Mouse (Mus musculus) CD4-positive helper T cell, adult 2 months (primary cell): ENCODE results near the gene Ccdc142.

Experiments
- DNase-seq: peaks from one replicate; pipeline ENCODE4 v3.0.0-alpha.2; 2012; ENCODE audit warnings: low read depth, missing footprints, low spot score

Gene Ccdc142

DNA sequence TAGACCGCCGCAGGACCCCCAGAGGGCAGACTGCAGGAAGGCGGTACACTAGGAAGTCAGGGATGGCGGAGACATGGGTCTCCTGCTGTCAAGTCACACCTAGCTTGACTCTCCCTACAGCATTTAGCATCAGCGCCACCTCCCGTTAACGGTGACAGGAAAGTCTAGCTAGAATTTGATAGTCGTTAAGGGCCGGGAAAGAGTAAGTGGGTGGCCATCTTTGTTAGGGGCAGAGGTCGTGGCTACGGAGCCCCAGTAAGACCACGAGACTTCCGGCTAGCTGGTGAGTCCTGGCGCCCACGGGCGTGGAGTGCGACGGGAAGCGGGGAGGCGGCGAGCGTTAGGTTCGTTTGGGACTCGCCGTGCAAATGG lies at the start of gene Ccdc142, which contains the start of gene Gm42688:
Ccdc142 (plus strand) TSS at position 286 of the 372 bp plus-strand sequence.
Gm42688 (plus strand) TSS at position 302 of the 372 bp plus-strand sequence.
- peak; percentile 92 for DNase-seq

DNA sequence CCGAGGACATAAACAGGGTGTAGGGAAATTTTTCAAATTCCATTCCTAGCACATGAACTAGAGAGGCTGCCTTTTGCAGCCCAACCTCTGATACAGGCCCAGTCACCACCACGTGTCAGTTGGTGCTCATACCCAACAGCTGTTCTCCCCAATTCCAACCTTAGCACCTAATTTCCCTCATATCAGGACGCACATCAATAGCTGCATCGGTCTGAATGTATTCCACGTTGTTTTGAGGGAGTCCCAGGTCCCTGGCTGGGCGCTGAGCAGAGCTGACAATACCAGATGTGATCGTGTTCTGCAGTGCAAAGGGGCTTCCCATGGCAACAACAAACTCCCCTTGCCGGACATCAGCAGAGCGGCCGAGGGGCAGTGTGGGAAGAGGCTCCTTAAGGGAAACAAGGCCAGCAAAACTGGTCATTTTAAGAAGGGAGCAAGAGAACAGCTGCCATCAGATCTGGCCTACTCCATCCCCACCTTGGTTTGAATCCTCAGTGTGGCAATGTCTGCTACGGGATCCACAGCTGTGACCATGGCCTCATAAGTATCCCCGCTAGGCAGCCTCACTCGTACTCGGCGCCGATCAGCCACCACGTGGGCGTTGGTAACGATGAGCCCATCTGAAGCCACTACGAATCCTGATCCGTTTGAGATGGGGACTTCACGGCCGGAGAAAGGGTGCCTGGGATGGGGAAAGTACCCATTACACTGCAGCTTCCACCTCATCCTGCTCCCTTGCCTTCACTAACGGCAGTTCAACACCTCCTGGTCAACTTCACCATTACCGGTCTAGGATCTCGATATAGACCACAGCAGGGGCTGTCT lies 48.1 kb upstream of the Ccdc142 start:
- peak; percentile 69 for DNase-seq

DNA sequence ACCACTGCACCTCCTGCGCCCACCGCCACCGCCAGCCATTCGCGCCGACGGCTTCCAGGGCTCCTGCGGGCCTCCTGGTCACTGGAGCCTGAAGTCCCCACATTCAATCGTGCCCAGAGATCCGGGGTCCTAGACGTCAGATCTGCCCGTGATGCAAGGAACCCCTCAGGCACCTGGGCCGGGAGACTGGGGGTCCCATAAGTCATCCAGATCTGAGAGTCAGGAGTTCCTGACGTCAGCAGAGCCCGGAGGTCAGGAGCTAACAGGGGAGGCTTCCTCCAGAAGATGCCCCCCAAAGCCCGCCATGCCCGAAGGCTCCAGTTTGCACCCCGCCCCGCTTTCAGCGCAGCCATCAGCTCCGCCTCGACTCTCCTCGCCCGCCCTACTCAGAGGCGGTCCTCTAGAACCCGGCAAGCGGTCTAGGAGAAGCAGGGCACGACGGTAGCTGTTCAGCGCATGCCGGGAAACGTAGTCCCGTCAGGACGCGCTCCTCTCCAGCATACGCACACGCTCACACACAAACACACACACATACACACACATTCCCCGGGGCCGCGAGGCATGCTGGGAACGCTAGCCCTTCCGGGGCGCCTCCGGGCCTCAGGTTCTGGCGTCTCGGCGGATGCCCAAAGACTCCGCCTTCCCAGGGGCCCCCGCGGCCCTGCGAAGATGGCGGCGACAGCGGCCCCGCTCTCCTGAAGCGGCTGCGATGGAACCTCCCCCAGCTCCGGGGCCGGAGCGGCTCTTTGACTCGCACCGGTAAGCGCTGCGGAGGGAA lies 47.1 kb upstream of the Ccdc142 start, which contains the start of gene Aup1:
Aup1 (plus strand) TSS at position 448 of the 778 bp plus-strand sequence.
- DNase-seq = peak; percentile 99

DNA sequence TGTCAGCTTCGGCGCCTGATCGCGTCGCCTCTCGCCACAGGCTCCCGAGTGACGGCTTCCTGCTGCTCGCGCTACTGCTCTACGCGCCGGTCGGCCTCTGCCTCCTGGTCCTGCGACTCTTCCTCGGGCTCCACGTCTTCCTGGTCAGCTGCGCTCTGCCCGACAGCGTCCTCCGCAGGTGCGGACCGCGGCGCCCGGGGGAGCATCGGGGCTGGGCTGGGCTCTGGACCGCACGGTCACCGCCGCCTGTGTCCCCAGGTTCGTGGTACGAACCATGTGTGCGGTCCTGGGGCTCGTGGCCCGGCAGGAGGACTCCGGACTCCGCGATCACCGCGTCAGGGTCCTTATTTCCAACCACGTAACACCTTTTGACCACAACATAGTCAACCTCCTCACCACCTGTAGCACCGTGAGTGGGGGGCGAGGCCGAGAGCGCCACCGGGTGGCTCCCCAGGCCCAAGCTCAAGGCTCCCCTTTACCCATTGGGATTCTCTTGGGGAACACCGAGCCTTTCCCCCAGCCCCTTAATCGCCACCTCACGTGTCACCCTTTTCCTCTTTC lies 46.5 kb upstream of the Ccdc142 start, which contains the start of gene Htra2:
Htra2 (minus strand) TSS at position 403 of the 561 bp plus-strand sequence.
- DNase-seq = peak; percentile 60

DNA sequence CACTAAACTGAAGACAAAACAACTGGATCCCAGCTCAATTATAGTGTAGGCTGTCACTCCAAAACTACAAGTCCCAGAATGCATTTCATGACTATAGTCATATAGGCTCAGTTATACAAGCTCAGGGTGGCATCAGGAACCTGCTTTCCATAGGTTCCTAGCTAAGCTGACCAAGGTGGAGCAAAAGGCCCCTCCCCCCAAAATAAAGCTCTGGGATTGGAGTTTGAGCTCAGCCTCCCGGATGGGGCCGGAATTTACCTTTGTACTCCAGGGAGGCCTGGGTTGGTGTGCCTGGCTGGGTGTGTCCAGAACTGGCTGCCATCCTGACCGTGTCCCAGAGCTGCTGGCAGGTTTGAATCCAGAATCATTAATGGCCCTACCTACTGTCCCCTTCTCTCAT lies 43.6 kb upstream of the Ccdc142 start, which contains the start of gene Dqx1:
Dqx1 (plus strand) TSS at position 55 of the 400 bp plus-strand sequence.
- no peak for DNase-seq

DNA sequence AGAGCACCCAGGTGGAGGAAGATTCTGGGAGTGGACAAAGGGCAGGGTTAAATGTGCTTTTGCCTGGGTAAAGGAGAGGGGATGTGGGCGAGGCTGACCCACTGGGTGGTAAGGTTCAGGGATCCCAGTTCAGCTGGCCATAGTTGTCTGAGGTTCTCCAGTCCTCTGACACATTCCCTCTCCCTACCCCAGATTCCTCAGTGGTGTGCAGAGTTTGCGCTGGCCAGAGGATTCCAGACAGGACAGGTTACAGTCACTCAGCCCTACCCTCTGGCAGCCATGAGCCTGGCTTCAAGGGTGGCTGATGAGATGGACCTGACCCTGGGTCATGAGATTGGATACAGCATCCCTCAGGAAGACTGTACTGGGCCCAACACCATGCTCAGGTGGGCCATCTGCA lies 42.7 kb upstream of the Ccdc142 start:
- no peak for DNase-seq

DNA sequence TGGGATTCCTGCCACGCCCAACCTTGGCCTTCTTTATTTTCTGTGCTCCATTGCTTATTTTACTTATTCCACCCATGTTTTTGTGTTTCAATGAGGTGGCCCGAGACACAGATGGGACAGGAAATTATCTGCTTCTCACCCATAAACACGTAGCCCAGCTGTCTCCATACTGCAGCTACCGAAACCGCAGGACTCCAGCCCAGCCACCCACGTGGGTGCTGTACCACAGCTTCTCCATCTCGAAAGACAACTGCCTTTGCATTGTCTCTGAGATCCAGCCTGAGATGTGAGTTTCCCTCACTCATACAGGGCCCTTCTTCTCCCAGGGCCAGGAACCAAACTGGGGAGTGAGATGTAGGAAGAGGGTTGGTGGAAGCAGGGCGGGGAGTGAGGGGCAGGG lies 35.4 kb upstream of the Ccdc142 start:
- DNase-seq = peak; percentile 50

DNA sequence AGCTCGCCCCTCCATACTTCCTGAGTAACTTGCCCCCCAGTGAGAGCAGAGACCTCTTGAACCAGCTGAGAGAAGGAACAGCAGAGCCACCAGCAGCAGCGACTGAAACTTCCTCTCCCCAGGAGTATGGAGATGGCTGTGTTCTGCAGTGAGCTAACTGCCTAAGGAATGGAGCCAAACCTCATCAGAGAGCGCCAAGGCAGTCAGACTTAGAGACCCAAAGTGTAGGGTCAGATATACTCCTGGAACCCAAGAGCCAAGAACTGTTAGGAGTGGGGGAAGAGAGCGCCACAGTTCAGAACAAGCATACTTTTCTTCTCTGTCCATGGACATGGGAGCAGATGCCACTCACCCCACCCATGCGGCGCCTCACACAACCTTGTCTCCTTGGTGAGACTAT lies 35.0 kb upstream of the Ccdc142 start:
- DNase-seq = no peak

DNA sequence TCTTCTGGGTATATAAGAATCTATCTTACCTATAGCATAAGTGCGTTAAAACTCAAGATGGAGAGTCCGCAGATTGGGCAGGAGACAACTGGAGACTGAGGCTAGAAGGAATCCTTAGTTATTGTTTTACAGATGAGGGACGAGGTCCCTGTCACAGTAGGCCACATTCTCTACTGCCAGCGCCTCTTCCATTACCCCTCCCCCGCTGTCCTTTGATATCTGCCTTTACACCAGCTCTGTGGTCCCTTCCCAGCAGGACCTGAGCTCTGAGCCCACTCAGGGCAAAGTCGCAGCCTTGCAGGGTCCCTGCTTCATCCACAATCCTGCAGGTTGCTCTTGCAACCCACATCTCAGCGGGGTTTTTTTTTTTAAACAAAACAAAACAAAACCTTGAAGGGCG lies 33.2 kb upstream of the Ccdc142 start:
- no peak for DNase-seq

DNA sequence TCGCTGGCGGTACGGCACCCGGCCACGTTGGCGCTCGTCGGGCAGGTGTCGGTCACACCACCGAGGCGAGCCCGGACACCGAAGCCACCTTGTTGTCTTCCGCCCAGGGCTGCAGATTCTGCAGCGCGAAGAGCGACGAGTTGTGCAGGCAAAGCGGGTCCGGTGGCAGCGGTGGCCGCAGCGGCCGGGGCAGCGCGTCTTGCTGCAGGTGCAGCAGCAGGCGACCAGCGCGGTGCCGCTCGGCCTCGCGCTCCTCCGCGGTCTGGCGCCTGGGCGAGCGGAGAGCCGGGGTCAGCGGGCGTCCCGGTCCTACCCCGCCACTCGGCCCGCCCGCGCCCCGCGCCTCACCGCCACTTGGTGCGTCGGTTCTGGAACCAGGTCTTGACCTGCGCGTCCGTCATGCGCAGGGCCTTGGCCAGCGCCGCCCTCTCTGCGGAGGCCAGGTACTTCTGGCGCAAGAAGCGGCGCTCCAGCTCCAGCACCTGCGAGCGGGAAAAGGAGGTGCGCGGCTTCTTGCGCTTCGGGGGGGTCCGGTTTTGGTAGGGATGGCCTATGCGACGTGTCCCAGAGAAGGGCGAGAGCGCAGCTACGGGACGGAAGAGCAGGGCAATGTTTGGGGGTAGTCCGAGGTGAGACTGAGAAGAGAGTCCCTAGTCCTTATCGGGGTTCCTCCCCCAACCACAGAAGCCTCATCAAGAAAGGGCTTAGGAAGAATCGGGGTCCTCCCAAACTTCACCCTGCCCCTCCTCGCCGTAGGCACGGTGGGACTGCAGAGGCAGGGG lies 32.5 kb upstream of the Ccdc142 start:
- DNase-seq = no peak

DNA sequence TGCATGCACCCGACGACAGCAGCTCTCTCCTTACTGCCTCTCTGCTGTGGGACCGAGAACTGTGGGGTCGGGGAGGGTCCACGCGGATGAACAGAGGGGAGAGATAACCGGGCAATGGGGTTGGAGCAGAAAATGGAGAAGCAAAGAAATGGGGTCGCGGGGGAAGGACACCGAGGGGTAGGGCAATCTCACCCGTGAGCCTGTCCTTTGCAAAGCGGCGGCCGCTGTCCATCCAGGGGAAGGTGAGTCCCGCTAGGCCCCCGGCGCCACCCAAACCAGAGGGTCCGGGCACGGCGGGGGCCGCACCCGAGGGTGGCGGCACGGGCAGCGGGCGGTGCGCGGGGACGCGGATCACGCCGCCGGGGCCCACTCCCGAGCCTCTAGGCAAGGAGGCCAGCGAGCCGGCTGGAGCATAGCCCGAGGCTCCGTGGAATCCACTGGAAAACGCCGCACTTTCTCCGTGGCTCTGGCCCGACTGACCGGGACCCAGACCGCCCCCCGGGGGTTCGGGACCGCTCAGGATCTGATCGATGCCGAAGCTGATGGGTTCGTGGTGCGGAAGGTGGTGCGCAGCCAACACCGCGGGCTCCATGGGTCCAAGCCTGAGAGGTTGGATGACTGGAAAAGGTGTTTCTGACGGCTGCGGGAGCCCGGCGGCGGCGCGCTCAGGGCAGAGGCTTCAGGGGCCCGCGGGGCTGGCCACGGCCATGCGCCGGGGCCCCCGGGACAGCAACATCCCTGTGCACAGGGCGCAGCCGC lies 31.7 kb upstream of the Ccdc142 start:
- DNase-seq = no peak

DNA sequence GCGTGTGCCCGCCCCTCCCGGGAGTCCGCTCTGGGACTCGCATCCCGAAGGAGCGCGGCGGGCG lies 31.3 kb upstream of the Ccdc142 start, which contains the start of gene Tlx2:
Tlx2 (minus strand) TSS at position 47 of the 64 bp plus-strand sequence.
- DNase-seq = no peak

DNA sequence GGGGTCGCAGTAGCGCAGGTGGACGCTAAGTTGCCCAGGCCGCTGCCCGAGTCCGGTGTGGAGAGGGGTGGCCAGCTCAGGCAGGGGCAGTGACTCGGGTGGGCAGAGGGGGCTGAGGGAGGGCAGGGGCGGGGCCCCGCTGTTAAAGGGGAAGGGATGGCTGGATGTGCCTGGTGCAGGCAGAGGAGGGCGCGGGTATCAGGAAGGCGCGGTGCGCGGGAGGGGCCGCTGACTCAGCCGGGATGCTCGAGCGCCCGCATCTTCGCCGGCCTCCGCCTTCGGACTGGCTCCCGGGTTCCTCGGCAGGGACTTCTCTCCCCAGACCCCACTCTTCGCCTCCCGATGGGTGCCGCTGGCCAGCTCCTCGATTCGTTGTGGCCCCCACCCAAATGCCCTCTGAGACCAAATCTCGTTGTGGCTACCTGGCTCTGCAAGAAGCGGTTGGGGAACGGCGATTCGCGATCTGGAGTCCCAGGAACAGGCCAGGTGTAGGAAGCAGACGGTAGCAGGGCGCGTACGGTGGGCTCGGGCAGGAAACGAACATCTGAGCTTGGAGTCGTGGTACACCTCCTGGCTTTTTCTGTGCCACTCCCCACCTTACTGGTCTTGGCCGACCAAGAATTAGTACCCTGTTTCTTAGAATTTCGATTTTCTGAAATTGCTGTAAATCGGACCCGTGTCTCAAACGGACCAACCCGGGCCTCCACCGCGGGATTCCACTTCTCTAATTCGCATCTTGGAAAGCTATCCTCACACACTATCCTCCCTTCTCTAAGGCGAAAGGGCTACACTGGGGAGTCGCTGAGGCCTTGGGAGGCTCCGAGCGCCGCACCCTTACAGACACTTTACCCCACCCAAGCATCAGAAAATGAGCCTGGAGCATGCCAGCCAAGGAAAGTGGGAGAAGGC lies 30.8 kb upstream of the Ccdc142 start:
- DNase-seq = peak; percentile 52

DNA sequence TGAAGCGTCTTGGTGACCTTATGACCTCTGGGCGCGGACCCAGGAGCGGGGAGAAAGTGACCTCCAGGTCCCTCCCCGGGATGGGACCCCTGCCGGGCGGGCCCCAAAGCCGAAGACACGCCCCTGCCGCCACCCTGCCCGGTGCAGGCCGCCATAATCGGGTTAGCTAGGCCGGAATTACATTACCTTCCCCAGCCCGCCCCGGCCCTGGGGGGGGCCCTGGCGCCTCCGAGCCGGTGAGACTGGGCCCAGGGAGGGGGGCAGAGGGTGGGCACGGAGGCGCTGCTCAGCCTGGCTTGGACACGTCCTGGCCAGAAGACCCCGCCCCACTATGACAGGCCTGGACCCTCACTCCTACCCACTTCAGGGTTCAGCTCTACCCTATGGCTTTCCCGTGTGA lies 30.2 kb upstream of the Ccdc142 start:
- no peak for DNase-seq

DNA sequence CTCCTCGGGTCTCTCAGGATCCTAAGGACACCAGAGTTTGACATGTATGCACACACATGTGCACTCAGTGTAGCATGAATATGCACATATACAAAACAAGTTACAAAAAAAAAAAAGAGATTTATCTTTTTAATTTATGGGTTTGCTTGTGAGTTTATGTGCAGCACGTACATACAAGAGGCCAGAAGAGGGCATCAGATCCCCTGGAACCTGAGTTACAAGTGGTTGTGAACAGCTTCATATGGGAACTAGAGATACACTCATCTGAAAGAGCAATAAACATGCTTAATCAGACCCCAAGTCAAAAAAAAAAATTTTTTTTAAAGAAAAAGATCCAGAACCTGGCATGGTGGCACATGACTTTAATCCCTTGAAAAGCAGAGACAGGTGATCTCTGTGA lies 26.4 kb upstream of the Ccdc142 start:
- DNase-seq = peak; percentile 73

DNA sequence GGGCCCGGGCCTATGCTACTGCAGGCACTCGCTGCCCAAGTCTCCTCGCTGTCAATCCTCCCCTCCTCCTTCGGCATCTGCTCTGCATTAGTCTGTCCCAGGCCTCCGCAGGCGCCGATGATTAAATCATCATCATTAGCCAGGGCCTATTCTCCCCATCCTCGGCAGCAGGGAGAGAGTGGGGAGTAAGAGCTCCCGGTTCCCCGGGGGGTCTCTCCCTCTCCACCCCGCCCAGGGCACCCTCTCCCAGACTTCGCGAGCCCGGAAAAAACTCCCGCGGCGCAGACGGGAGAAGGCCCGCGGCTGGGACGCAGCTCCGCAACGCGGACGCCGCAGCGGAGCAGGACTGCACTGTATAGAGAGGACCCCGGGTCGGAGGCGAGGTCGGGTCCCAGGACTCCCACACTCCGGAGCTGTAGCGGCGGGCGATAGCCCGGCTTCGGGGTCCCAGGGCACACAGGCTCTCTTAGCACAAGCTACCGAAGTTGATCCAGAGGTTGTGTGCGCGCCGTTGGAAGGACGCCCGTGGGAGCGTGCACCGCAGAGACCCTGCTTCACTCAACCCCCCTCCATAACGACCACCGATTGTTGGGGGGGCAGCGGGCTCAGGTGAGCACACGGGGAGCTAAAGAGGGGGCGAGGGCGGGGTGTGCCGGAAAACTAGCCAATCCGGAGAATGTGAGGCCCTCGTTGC lies 23.6 kb upstream of the Ccdc142 start, which contains the start of gene Pcgf1:
Pcgf1 (plus strand) TSS at position 240 of the 694 bp plus-strand sequence.
- peak; percentile 41 for DNase-seq

DNA sequence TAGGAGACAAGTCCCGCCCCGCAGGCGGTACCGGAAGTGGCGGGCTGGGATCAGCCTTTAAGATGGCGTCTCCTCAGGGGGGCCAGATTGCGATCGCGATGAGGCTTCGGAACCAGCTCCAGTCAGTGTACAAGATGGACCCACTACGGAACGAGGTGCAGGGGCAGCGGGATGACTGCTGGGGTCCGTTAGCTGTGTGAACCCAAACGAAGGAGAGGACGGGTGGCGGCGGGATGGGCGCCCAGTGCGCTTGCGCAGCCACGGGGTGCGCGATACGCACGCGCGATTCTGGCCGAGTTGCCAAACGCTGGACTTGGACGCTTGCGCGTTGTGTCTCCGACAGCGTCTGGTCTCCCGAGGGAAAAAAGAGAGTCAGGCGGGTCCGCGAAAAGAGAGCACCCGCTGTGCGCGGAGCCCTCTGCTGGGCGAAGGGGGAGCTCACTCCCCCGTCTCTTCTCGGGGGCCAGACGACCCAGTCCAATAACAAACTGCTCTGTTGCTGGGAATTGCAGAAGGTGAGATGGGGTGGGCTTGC lies 23.0 kb upstream of the Ccdc142 start:
- peak; percentile 97 for DNase-seq

DNA sequence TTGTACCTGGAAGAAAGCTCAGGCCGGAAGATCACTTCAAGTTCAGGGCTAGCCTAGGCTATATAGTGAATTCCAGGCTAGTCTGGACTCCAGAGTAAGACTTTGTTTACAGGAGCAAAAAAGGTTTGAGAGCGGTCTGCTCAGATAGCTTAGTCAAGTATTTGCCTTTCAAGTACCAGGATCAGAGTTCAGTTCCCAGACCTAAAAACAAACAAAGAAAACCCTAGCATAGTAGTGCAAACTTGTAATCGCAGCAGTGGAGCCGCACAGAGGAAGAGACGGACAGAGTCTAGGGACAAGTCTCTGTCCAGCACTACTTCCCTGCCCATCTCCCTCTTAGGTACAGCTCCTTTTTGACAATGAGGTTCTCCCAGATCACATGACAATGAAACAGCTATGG lies 21.2 kb upstream of the Ccdc142 start:
- no peak for DNase-seq

DNA sequence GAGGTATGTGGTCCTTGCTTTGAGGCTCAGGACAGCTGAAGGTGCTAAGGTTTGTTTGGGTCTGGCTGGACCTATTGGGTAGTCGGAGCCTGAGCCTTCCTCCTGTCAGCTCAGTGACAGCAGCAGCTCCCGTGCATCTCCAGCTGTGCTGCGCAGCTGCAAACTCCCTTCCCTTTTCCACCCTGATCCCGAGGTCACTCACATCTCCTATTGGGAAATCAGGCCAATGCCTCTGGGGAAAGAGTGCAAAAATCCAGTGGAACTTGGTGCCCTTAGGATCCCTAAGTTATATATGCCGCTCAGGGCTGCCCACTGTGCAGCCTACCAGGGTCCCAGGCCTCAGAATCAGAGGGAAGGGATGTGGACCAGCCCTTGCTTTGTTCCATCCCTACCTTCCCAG lies 17.9 kb upstream of the Ccdc142 start:
- no peak for DNase-seq
